Mouse (Mus musculus): ENCODE measurements around the gene Smim5. TPM values are rescaled to one million over a fixed set of nuclear protein-coding genes. Genes with fewer than 3 reads are reported as not detected.

Gene Smim5
- polyA plus RNA-seq, 1 experiment, result 1.3 TPM

GRCm38 (mm10) chr11:115933747-115934110, 34.0 kb downstream of the Smim5 start:
- WGBS, result under 1% methylated on average over 16 of the region's 16 CpGs
- no peak for DNase-seq
- H3K27me3 ChIP-seq (ENCODE audit: control insufficient read depth, insufficient read depth, low read length), result no peaks in the 10 kb centered on the region
- no peak for TF ChIP-seq POLR2A (IDR thresholded peaks at IDR 0.05; ENCODE audit: borderline replicate concordance, insufficient read depth, low read length)
- no peak for TF ChIP-seq CTCF (IDR thresholded peaks at IDR 0.05; ENCODE audit: borderline replicate concordance, insufficient read depth, low read depth, low read length)
- H3K4me3 ChIP-seq (replicated peaks; ENCODE audit: insufficient read depth, low read depth, low read length), result peak overlapping the region; percentile 95
- peak overlapping the region; percentile 8; the same call in 1 of the 2 replicates for H3K27ac ChIP-seq (ENCODE audit: insufficient read depth, low read length)
- no peaks in the 10 kb centered on the region for H3K4me1 ChIP-seq (ENCODE audit: control insufficient read depth, insufficient read depth, low read length)

GRCm38 (mm10) chr11:115939690-115940329, 40.0 kb downstream of the Smim5 start:
- peak; percentile 63; the same call in 1 of the 2 replicates for TF ChIP-seq CTCF (IDR thresholded peaks at IDR 0.05; ENCODE audit: borderline replicate concordance, insufficient read depth, low read depth, low read length)
- no peak for TF ChIP-seq POLR2A (IDR thresholded peaks at IDR 0.05; ENCODE audit: borderline replicate concordance, insufficient read depth, low read length)
- no peak overlapping the region for H3K4me3 ChIP-seq (replicated peaks; ENCODE audit: insufficient read depth, low read depth, low read length)
- no peaks in the 10 kb centered on the region for H3K27me3 ChIP-seq (ENCODE audit: control insufficient read depth, insufficient read depth, low read length)
- H3K4me1 ChIP-seq (ENCODE audit: control insufficient read depth, insufficient read depth, low read length), result no peaks in the 10 kb centered on the region
- peak; percentile 57 to 71 for DNase-seq
- 33% methylated on average over 6 of the region's 6 CpGs for WGBS
- H3K27ac ChIP-seq (ENCODE audit: insufficient read depth, low read length), result no peak overlapping the region

- no peaks in the 10 kb centered on the region for H3K27me3 ChIP-seq (ENCODE audit: control insufficient read depth, insufficient read depth, low read length)
- H3K27ac ChIP-seq (ENCODE audit: insufficient read depth, low read length), result no peak overlapping the region
- no peak for TF ChIP-seq POLR2A (IDR thresholded peaks at IDR 0.05; ENCODE audit: borderline replicate concordance, insufficient read depth, low read length)
- TF ChIP-seq CTCF (IDR thresholded peaks at IDR 0.05; ENCODE audit: borderline replicate concordance, insufficient read depth, low read depth, low read length), result peak; percentile 28; the same call in 1 of the 2 replicates
- no peak overlapping the region for H3K4me3 ChIP-seq (replicated peaks; ENCODE audit: insufficient read depth, low read depth, low read length)
- no peaks in the 10 kb centered on the region for H3K4me1 ChIP-seq (ENCODE audit: control insufficient read depth, insufficient read depth, low read length)
- 77% methylated on average over 7 of the region's 7 CpGs for WGBS
- DNase-seq, result no peak
Observed at GRCm38 (mm10) chr11:115941980-115942379, 42.2 kb downstream of the Smim5 start.

- Histone ChIP-seq H3K4me3 (replicated peaks; ENCODE audit: insufficient read depth, low read depth, low read length) (no peak overlapping the region), H3K27ac (ENCODE audit: insufficient read depth, low read length) (no peak overlapping the region), H3K27me3 (ENCODE audit: control insufficient read depth, insufficient read depth, low read length) (no peaks in the 10 kb centered on the region), H3K4me1 (ENCODE audit: control insufficient read depth, insufficient read depth, low read length) (no peaks in the 10 kb centered on the region)
- TF ChIP-seq CTCF (IDR thresholded peaks at IDR 0.05; ENCODE audit: borderline replicate concordance, insufficient read depth, low read depth, low read length) (no peak), POLR2A (IDR thresholded peaks at IDR 0.05; ENCODE audit: borderline replicate concordance, insufficient read depth, low read length) (no peak)
- DNase-seq, result no peak
- 89% methylated on average over 8 of the region's 8 CpGs for WGBS
Observed at GRCm38 (mm10) chr11:115945247-115945646, 45.5 kb downstream of the Smim5 start.

- no peaks in the 10 kb centered on the region for H3K27me3 ChIP-seq (ENCODE audit: control insufficient read depth, insufficient read depth, low read length)
- H3K4me3 ChIP-seq (replicated peaks; ENCODE audit: insufficient read depth, low read depth, low read length), result no peak overlapping the region
- TF ChIP-seq CTCF (IDR thresholded peaks at IDR 0.05; ENCODE audit: borderline replicate concordance, insufficient read depth, low read depth, low read length) (no peak), POLR2A (IDR thresholded peaks at IDR 0.05; ENCODE audit: borderline replicate concordance, insufficient read depth, low read length) (no peak)
- no peak for DNase-seq
- WGBS, result 72% methylated on average over 9 of the region's 9 CpGs
- no peaks in the 10 kb centered on the region for H3K4me1 ChIP-seq (ENCODE audit: control insufficient read depth, insufficient read depth, low read length)
- no peak overlapping the region for H3K27ac ChIP-seq (ENCODE audit: insufficient read depth, low read length)
Observed at GRCm38 (mm10) chr11:115946221-115946828, 46.6 kb downstream of the Smim5 start.

GRCm38 (mm10) chr11:115948316-115948715, 48.5 kb downstream of the Smim5 start:
- no peak for TF ChIP-seq POLR2A (IDR thresholded peaks at IDR 0.05; ENCODE audit: borderline replicate concordance, insufficient read depth, low read length)
- no peak for TF ChIP-seq CTCF (IDR thresholded peaks at IDR 0.05; ENCODE audit: borderline replicate concordance, insufficient read depth, low read depth, low read length)
- Histone ChIP-seq H3K27ac (ENCODE audit: insufficient read depth, low read length) (no peak overlapping the region), H3K4me1 (ENCODE audit: control insufficient read depth, insufficient read depth, low read length) (no peaks in the 10 kb centered on the region), H3K4me3 (replicated peaks; ENCODE audit: insufficient read depth, low read depth, low read length) (no peak overlapping the region), H3K27me3 (ENCODE audit: control insufficient read depth, insufficient read depth, low read length) (no peaks in the 10 kb centered on the region)
- no peak for DNase-seq
- 69% methylated on average over 9 of the region's 9 CpGs for WGBS

GRCm38 (mm10) chr11:115950719-115951118, 51.0 kb downstream of the Smim5 start:
- Histone ChIP-seq H3K27ac (ENCODE audit: insufficient read depth, low read length) (no peak overlapping the region; the same call in 1 of the 2 replicates), H3K4me3 (replicated peaks; ENCODE audit: insufficient read depth, low read depth, low read length) (no peak overlapping the region), H3K27me3 (ENCODE audit: control insufficient read depth, insufficient read depth, low read length) (no peaks in the 10 kb centered on the region), H3K4me1 (ENCODE audit: control insufficient read depth, insufficient read depth, low read length) (no peaks in the 10 kb centered on the region)
- DNase-seq, result no peak
- 69% methylated on average over 2 of the region's 2 CpGs for whole genome bisulfite sequencing
- TF ChIP-seq POLR2A (IDR thresholded peaks at IDR 0.05; ENCODE audit: borderline replicate concordance, insufficient read depth, low read length) (no peak), CTCF (IDR thresholded peaks at IDR 0.05; ENCODE audit: borderline replicate concordance, insufficient read depth, low read depth, low read length) (no peak)

- no peak overlapping the region for H3K27ac ChIP-seq (ENCODE audit: insufficient read depth, low read length)
- WGBS, result 35% methylated on average over 5 of the region's 5 CpGs
Observed at GRCm38 (mm10) chr11:115954712-115955111, 54.9 kb downstream of the Smim5 start.

More at GRCm38 (mm10) chr11:115954712-115955111, 54.9 kb downstream of the Smim5 start:
- Histone ChIP-seq H3K4me3 (replicated peaks; ENCODE audit: insufficient read depth, low read depth, low read length) (no peak overlapping the region), H3K27me3 (ENCODE audit: control insufficient read depth, insufficient read depth, low read length) (no peaks in the 10 kb centered on the region), H3K4me1 (ENCODE audit: control insufficient read depth, insufficient read depth, low read length) (no peaks in the 10 kb centered on the region)
- TF ChIP-seq POLR2A (IDR thresholded peaks at IDR 0.05; ENCODE audit: borderline replicate concordance, insufficient read depth, low read length) (no peak), CTCF (IDR thresholded peaks at IDR 0.05; ENCODE audit: borderline replicate concordance, insufficient read depth, low read depth, low read length) (no peak)
- no peak for DNase-seq

Measured in cerebellum, adult 2 months (tissue).